Mouse (Mus musculus) heart, adult 2 months (tissue): Measurements from ENCODE around the gene Plekha6. TPM values are rescaled to one million over a fixed set of nuclear protein-coding genes. Genes with fewer than 3 reads are reported as not detected.

Source experiments
- DNase-seq, 2 experiments: peaks; one replicate each; pipeline ENCODE4 v3.0.0; 2021
- H3K27ac ChIP-seq: fragments of 200-600 bp; 2 replicates; pipeline ENCODE4 v1.8.1; 2022
- H3K27me3 ChIP-seq: fragments of 200-500 bp; 2 replicates; pipeline ENCODE4 v1.6.1; 2012; ENCODE audit warnings: mild to moderate bottlenecking, low read length, inconsistent platforms, mixed read lengths; ENCODE audit not compliant: control insufficient read depth, insufficient read depth
- H3K36me3 ChIP-seq: fragments of 200-500 bp; 2 replicates; pipeline ENCODE4 v1.6.1; 2012; ENCODE audit warnings: low read length, inconsistent platforms; ENCODE audit not compliant: control insufficient read depth, insufficient read depth
- H3K4me1 ChIP-seq: fragments of 200-500 bp; 2 replicates; pipeline ENCODE4 v1.6.1; 2011; ENCODE audit warnings: low read length; ENCODE audit not compliant: control insufficient read depth, insufficient read depth
- H3K4me3 ChIP-seq: fragments of 200-600 bp; 2 replicates; pipeline ENCODE4 v1.8.1; 2022
- H3K79me2 ChIP-seq: fragments of 200-500 bp; replicated peaks from 2 replicates; pipeline ENCODE4 v1.6.1; 2012; ENCODE audit warnings: mild to moderate bottlenecking, inconsistent platforms, low read length, moderate library complexity, mixed read lengths; ENCODE audit not compliant: control insufficient read depth, insufficient read depth
- H3K9ac ChIP-seq: fragments of 200-500 bp; 2 replicates; pipeline ENCODE4 v1.6.1; 2012; ENCODE audit warnings: low read depth, mild to moderate bottlenecking, control low read depth, inconsistent platforms, low read length, mixed read lengths
- CTCF ChIP-seq: fragments of 200-600 bp; IDR thresholded peaks from 2 replicates; pipeline ENCODE4 v1.8.1; 2022; ENCODE audit warnings: antibody characterized with exemption, mild to moderate bottlenecking, moderate library complexity
- EP300 ChIP-seq: fragments of 200-500 bp; IDR thresholded peaks from 2 replicates; pipeline ENCODE4 v1.6.1; 2011; ENCODE audit warnings: low read depth, low read length, control low read depth; ENCODE audit not compliant: insufficient read depth
- POLR2A ChIP-seq: fragments of 200-500 bp; IDR thresholded peaks from 2 replicates; pipeline ENCODE4 v1.6.1; 2011; ENCODE audit warnings: mild to moderate bottlenecking, low read depth, low read length, control low read depth; ENCODE audit not compliant: insufficient read depth
- WGBS: fragments of 180-500 bp; shearing (Covaris S2); methylation state at CpG from one replicate; pipeline ENCODE4 v1.1.7; 2018; 5-methylcytosine and 5-hydroxymethylcytosine counted together
- intact Hi-C: fragments of 180-260 bp; cut with DNase I; formaldehyde crosslinking; loops from one replicate; pipeline ENCODE4 v1.15.1; 2025
- polyA plus RNA-seq: library from polyadenylated mRNA; depleted of rRNA; stranded (reverse); fragments of >200 nt; gene quantifications from 2 replicates; pipeline ENCODE4 v1.2.3, GENCODE M21; 2012
- total RNA-seq, 2 experiments: library from RNA; stranded (reverse); gene quantifications; 2 replicates each; pipeline ENCODE4 v1.2.3; 2021

The Plekha6 gene
- total and polyA plus RNA-seq, 3 experiments = 51.0 to 67.5 (median 55.2) TPM

- intact Hi-C loops = no loop called here
- Histone ChIP-seq H3K4me3 (no peak within 1 kb of the TSS), H3K27me3 (no peaks in the 10 kb centered on the region), H3K4me1 (no peaks in the 10 kb centered on the region), H3K27ac (no peak within 1 kb of the TSS), H3K36me3 (no peaks in the 10 kb centered on the region), H3K9ac (no peak within 1 kb of the TSS), H3K79me2 (no peaks in the 10 kb centered on the region)
- 81% methylated on average over 13 of the region's 13 CpGs for WGBS
- TF ChIP-seq POLR2A (no peak), CTCF (no peak), EP300 (no peak)
- DNase-seq = no peak
These were observed 157.4 kb downstream of the Plekha6 start, which contains the start of gene Kiss1 for GRCm38 (mm10) chr1:133321267-133321925. TSS of gene Kiss1 (plus strand) at chr1:133321875.

- intact Hi-C loops = no loop called here
- no peak overlapping the region for H3K9ac ChIP-seq
- WGBS = 44% methylated on average over 5 of the region's 5 CpGs
- no peaks in the 10 kb centered on the region for H3K4me1 ChIP-seq
- H3K79me2 ChIP-seq = no peaks in the 10 kb centered on the region
- H3K4me3 ChIP-seq = no peak overlapping the region
- no peak for DNase-seq
- TF ChIP-seq EP300 (no peak), CTCF (no peak), POLR2A (no peak)
- no peak overlapping the region for H3K27ac ChIP-seq
- no peaks in the 10 kb centered on the region for H3K27me3 ChIP-seq
- no peaks in the 10 kb centered on the region for H3K36me3 ChIP-seq
These were observed 159.3 kb downstream of the Plekha6 start for GRCm38 (mm10) chr1:133323333-133323732.

- Histone ChIP-seq H3K36me3 (no peaks in the 10 kb centered on the region), H3K4me3 (no peak overlapping the region), H3K4me1 (no peaks in the 10 kb centered on the region), H3K27me3 (peaks cover 5% of the 10 kb centered on the region; the same call in 1 of the 2 replicates), H3K79me2 (no peaks in the 10 kb centered on the region), H3K9ac (no peak overlapping the region), H3K27ac (no peak overlapping the region)
- TF ChIP-seq EP300 (no peak), CTCF (no peak), POLR2A (no peak)
- no peak for DNase-seq
- WGBS = 83% methylated on average over 8 of the region's 8 CpGs
- intact Hi-C loops = no loop called here
These were observed 161.9 kb downstream of the Plekha6 start for GRCm38 (mm10) chr1:133325951-133326350.

- DNase-seq = no peak
- no peaks in the 10 kb centered on the region for H3K79me2 ChIP-seq
- H3K27ac ChIP-seq = no peak overlapping the region
- H3K9ac ChIP-seq = no peak overlapping the region
- no peak for TF ChIP-seq CTCF
- TF ChIP-seq EP300 = no peak
- TF ChIP-seq POLR2A = no peak
- H3K4me1 ChIP-seq = no peaks in the 10 kb centered on the region
- no peak overlapping the region for H3K4me3 ChIP-seq
- 59% methylated on average over 5 of the region's 5 CpGs for WGBS
- intact Hi-C loops = no loop called here
- no peaks in the 10 kb centered on the region for H3K36me3 ChIP-seq
- peaks cover 5% of the 10 kb centered on the region; the same call in 1 of the 2 replicates for H3K27me3 ChIP-seq
These were observed 163.1 kb downstream of the Plekha6 start for GRCm38 (mm10) chr1:133327094-133327493.

GRCm38 (mm10) chr1:133328299-133328795 lies 164.3 kb downstream of the Plekha6 start:
- no peaks in the 10 kb centered on the region for H3K79me2 ChIP-seq
- peaks cover 5% of the 10 kb centered on the region; the same call in 1 of the 2 replicates for H3K27me3 ChIP-seq
- intact Hi-C loops = no loop called here
- no peak overlapping the region for H3K9ac ChIP-seq
- no peak for DNase-seq
- H3K36me3 ChIP-seq = no peaks in the 10 kb centered on the region
- WGBS = 77% methylated on average over 6 of the region's 6 CpGs
- H3K4me3 ChIP-seq = no peak overlapping the region
- no peaks in the 10 kb centered on the region for H3K4me1 ChIP-seq
- TF ChIP-seq EP300 (no peak), CTCF (no peak), POLR2A (no peak)
- H3K27ac ChIP-seq = no peak overlapping the region

GRCm38 (mm10) chr1:133328896-133329637 lies 165.1 kb downstream of the Plekha6 start:
- peaks cover 5% of the 10 kb centered on the region; the same call in 1 of the 2 replicates for H3K27me3 ChIP-seq
- H3K27ac ChIP-seq = no peak overlapping the region
- no peaks in the 10 kb centered on the region for H3K79me2 ChIP-seq
- no peak for DNase-seq
- TF ChIP-seq POLR2A (no peak), EP300 (no peak)
- no peaks in the 10 kb centered on the region for H3K4me1 ChIP-seq
- H3K4me3 ChIP-seq = 0 out of 2 replicates have a peak overlapping the region, but pooled peaks have one; percentile 10
- intact Hi-C loops = no loop called here
- WGBS = 11% methylated on average over 34 of the region's 34 CpGs
- H3K36me3 ChIP-seq = no peaks in the 10 kb centered on the region
- 0 out of 2 replicates have a peak overlapping the region, but pooled peaks have one; percentile 7 for H3K9ac ChIP-seq
